Mouse (Mus musculus): Measurements from ENCODE around the gene Evc. TPM values are rescaled to one million over a fixed set of nuclear protein-coding genes. Genes with fewer than 3 reads are reported as not detected.

Evc gene
- polyA plus RNA-seq, 2 experiments from 2014 or later = not detected

DNA sequence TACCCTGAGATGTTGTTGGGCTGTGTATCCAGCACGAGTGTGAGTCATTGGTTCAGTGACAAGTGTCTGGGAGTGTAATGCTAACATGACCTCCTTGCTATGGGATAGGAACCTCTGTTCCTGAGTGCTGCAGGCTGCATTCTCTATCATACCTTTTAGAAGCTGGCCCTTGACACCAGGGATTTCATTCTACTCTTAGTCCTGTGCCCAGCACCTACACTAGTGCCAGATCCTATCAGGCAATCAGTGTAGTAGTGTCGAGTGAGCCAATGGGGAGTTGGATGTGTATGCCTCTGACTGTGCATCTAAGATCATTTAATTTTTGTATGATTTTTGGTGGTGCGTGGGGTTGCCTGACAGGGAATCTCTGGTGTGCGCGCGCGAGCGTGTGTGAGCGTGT, 95.5 kb downstream of the Evc start:
- no peak for ATAC-seq

- ATAC-seq = no peak
These were observed 96.1 kb downstream of the Evc start for GRCm38 (mm10) chr5:37240550-37240949.

Other genes starting within 250 kb of the Evc start
- 10 to 100 TPM; 11.2 to 11.5 TPM for gene Crmp1, start 95.0 kb downstream of the Evc start, polyA plus RNA-seq (2017; shearing (Covaris generic))
- not detected for gene Evc2, start 1.6 kb upstream of the Evc start, polyA plus RNA-seq (2017; shearing (Covaris generic))

All from activated CD4-positive, CD25-positive, alpha-beta regulatory T cell, adult 4 months (primary cell).